In genomic region chr2:155728742-155729141, GRCm38 (mm10) we compare ENCODE assay signal across 7 mouse cellular contexts. TPM values are rescaled to one million over a fixed set of nuclear protein-coding genes. Genes with fewer than 3 reads are reported as not detected.
DNase-seq lines count a peak whose midpoint lies in the region; ATAC-seq and TF ChIP-seq lines count a peak whose summit lies in the region.

No protein-coding gene starts in this region.

- no peaks in the 10 kb centered on the region for H3K27me3 ChIP-seq in lung, postnatal 0 days (replicated peaks; ENCODE audit: insufficient read depth, low read length)
- H3K27me3 ChIP-seq in forebrain, embryonic 11.5 days (ENCODE audit: control insufficient read depth, insufficient read depth, low read length) = no peaks in the 10 kb centered on the region
- no peaks in the 10 kb centered on the region for H3K27me3 ChIP-seq in limb, embryonic 11.5 days (ENCODE audit: control insufficient read depth, insufficient read depth, low read length)
- no peaks in the 10 kb centered on the region for H3K27me3 ChIP-seq in stomach, embryonic 15.5 days (replicated peaks)

- H3K4me3 ChIP-seq in lung, postnatal 0 days (ENCODE audit: low read depth, low read length) = peak overlapping the region; percentile 73
- peak overlapping the region; percentile 85 for H3K4me3 ChIP-seq in forebrain, embryonic 11.5 days (ENCODE audit: low read depth, low read length)
- peak overlapping the region; percentile 90 for H3K4me3 ChIP-seq in limb, embryonic 11.5 days (ENCODE audit: low read depth, low read length)
- H3K4me3 ChIP-seq in stomach, embryonic 15.5 days (replicated peaks) = peak overlapping the region; percentile 93

- WGBS in lung, postnatal 0 days = 5% methylated on average over 15 of the region's 15 CpGs
- WGBS in forebrain, embryonic 11.5 days = 6% methylated on average over 15 of the region's 15 CpGs
- WGBS in limb, embryonic 11.5 days = 7% methylated on average over 15 of the region's 15 CpGs
- WGBS in stomach, embryonic 15.5 days = 3% methylated on average over 15 of the region's 15 CpGs

- TF ChIP-seq CTCF in lung, postnatal 0 days (IDR thresholded peaks at IDR 0.05) = no peak

- TF ChIP-seq EP300 in lung, postnatal 0 days (IDR thresholded peaks at IDR 0.05) = no peak

- no peaks in the 10 kb centered on the region; the same call in 1 of the 2 replicates for H3K4me1 ChIP-seq in lung, postnatal 0 days (ENCODE audit: insufficient read depth, low read depth, low read length)
- H3K4me1 ChIP-seq in forebrain, embryonic 11.5 days (replicated peaks; ENCODE audit: control insufficient read depth, insufficient read depth, low read length) = peaks cover 3% of the 10 kb centered on the region; the same call in 1 of the 2 replicates
- no peaks in the 10 kb centered on the region for H3K4me1 ChIP-seq in limb, embryonic 11.5 days (ENCODE audit: control insufficient read depth, insufficient read depth, low read length)
- peaks cover 6% of the 10 kb centered on the region for H3K4me1 ChIP-seq in stomach, embryonic 15.5 days

- H3K9ac ChIP-seq in lung, postnatal 0 days (replicated peaks; ENCODE audit: low read depth) = peak overlapping the region; percentile 56
- peak overlapping the region; percentile 77 for H3K9ac ChIP-seq in forebrain, embryonic 11.5 days (ENCODE audit: low read length)
- peak overlapping the region; percentile 54 for H3K9ac ChIP-seq in limb, embryonic 11.5 days (ENCODE audit: low read length)
- peak overlapping the region; percentile 76 for H3K9ac ChIP-seq in stomach, embryonic 15.5 days

- H3K36me3 ChIP-seq in lung, postnatal 0 days (ENCODE audit: insufficient read depth, low read length) = no peaks in the 10 kb centered on the region
- no peaks in the 10 kb centered on the region for H3K36me3 ChIP-seq in forebrain, embryonic 11.5 days (ENCODE audit: control insufficient read depth, insufficient read depth, low read length)
- H3K36me3 ChIP-seq in limb, embryonic 11.5 days (ENCODE audit: control insufficient read depth, insufficient read depth, low read length) = no peaks in the 10 kb centered on the region
- no peaks in the 10 kb centered on the region for H3K36me3 ChIP-seq in stomach, embryonic 15.5 days

- H3K9me3 ChIP-seq in lung, postnatal 0 days (ENCODE audit: low read length) = no peaks in the 10 kb centered on the region
- H3K9me3 ChIP-seq in forebrain, embryonic 11.5 days (ENCODE audit: control insufficient read depth, low read length) = no peaks in the 10 kb centered on the region
- H3K9me3 ChIP-seq in limb, embryonic 11.5 days (ENCODE audit: control insufficient read depth, low read length) = no peaks in the 10 kb centered on the region
- no peaks in the 10 kb centered on the region for H3K9me3 ChIP-seq in stomach, embryonic 15.5 days

- peak overlapping the region; percentile 3; the same call in 1 of the 2 replicates for H3K27ac ChIP-seq in lung, postnatal 0 days (ENCODE audit: low read length)
- no peak overlapping the region for H3K27ac ChIP-seq in forebrain, embryonic 11.5 days (ENCODE audit: low read depth, low read length)
- no peak overlapping the region for H3K27ac ChIP-seq in limb, embryonic 11.5 days (replicated peaks; ENCODE audit: low read depth, low read length)
- peak overlapping the region; percentile 68 for H3K27ac ChIP-seq in stomach, embryonic 15.5 days

- DNase-seq in lung, postnatal 0 days (ENCODE audit: low spot score) = no peak
- DNase-seq in lung, postnatal 10 days = no peak
- DNase-seq in forebrain, embryonic 11.5 days (ENCODE audit: low spot score) = no peak
- no peak for DNase-seq in limb, embryonic 11.5 days (ENCODE audit: low spot score)
- no peak for DNase-seq in adrenal gland, adult 18-20 months (ENCODE audit: low spot score in 2 of 2)
- DNase-seq in right cerebral cortex, adult 2 months (ENCODE audit: low spot score in 2 of 2) = no peak

- peak overlapping the region; percentile 95 for H3K4me2 ChIP-seq in lung, postnatal 0 days (replicated peaks; ENCODE audit: low read depth, low read length)
- H3K4me2 ChIP-seq in forebrain, embryonic 11.5 days (ENCODE audit: low read depth, low read length, severe bottlenecking) = peak overlapping the region; percentile 94
- H3K4me2 ChIP-seq in limb, embryonic 11.5 days (ENCODE audit: low read depth, severe bottlenecking) = peak overlapping the region; percentile 91
- peak overlapping the region; percentile 89 for H3K4me2 ChIP-seq in stomach, embryonic 15.5 days

- no peak for ATAC-seq in lung, postnatal 0 days
- ATAC-seq in forebrain, embryonic 11.5 days (replicated peaks; ENCODE audit: low FRiP score) = 0 out of 2 replicates have a peak, but pooled peaks have one; percentile 18
- ATAC-seq in limb, embryonic 11.5 days (ENCODE audit: insufficient number of reproducible peaks, low FRiP score, low TSS enrichment, low read depth) = no peak
- no peak; the same call in 1 of the 2 replicates for ATAC-seq in stomach, embryonic 15.5 days (ENCODE audit: insufficient read depth, low FRiP score, low read depth)

RNA-seq across cellular contexts. Expression of gene Edem2, which starts 0.5 kb away (rescaled TPM):
- 46.6 and 47.3 TPM in 2 replicates for polyA plus RNA-seq in lung, postnatal 0 days (2015; fragmentation: Nextera tagmentation; extraction: Ambion mirVana)
- 31.8 and 33.2 TPM in 2 replicates for polyA plus RNA-seq in forebrain, embryonic 11.5 days (2014; fragmentation: Nextera tagmentation; extraction: Ambion mirVana)
- 21.5 and 24.9 TPM in 2 replicates for polyA plus RNA-seq in limb, embryonic 11.5 days (2014; fragmentation: Nextera tagmentation; extraction: Ambion mirVana)
- polyA plus RNA-seq in stomach, embryonic 15.5 days (2015; fragmentation: Nextera tagmentation; extraction: Ambion mirVana) = 103 and 133 TPM in 2 replicates
- total RNA-seq in adrenal gland, adult 18-20 months (2021) = 10 to 100 TPM; 36.9 to 46.2 TPM

RNA-seq across cellular contexts. Expression of gene Gm17581, which starts 6.9 kb away (rescaled TPM):
- not detected in 2 replicates for polyA plus RNA-seq in lung, postnatal 0 days (2015; fragmentation: Nextera tagmentation; extraction: Ambion mirVana)
- polyA plus RNA-seq in forebrain, embryonic 11.5 days (2014; fragmentation: Nextera tagmentation; extraction: Ambion mirVana) = not detected in 2 replicates
- not detected in 2 replicates for polyA plus RNA-seq in limb, embryonic 11.5 days (2014; fragmentation: Nextera tagmentation; extraction: Ambion mirVana)
- polyA plus RNA-seq in stomach, embryonic 15.5 days (2015; fragmentation: Nextera tagmentation; extraction: Ambion mirVana) = not detected in 2 replicates
- not detected for total RNA-seq in adrenal gland, adult 18-20 months (2021)

RNA-seq across cellular contexts. Expression of gene Procr, which starts 22.2 kb away (rescaled TPM):
- 9.1 and 9.7 TPM in 2 replicates for polyA plus RNA-seq in lung, postnatal 0 days (2015; fragmentation: Nextera tagmentation; extraction: Ambion mirVana)
- 0.96 and 1.1 TPM in 2 replicates for polyA plus RNA-seq in forebrain, embryonic 11.5 days (2014; fragmentation: Nextera tagmentation; extraction: Ambion mirVana)
- 2.7 and 3.6 TPM in 2 replicates for polyA plus RNA-seq in limb, embryonic 11.5 days (2014; fragmentation: Nextera tagmentation; extraction: Ambion mirVana)
- 18.3 and 18.9 TPM in 2 replicates for polyA plus RNA-seq in stomach, embryonic 15.5 days (2015; fragmentation: Nextera tagmentation; extraction: Ambion mirVana)
- total RNA-seq in adrenal gland, adult 18-20 months (2021) = 100 to 1,000 TPM in 1 of 2 experiments, 10 to 100 TPM in 1; 44.9 to 104 TPM

RNA-seq across cellular contexts. Expression of gene Trpc4ap, which starts 36.6 kb away (rescaled TPM):
- 83.5 and 86.0 TPM in 2 replicates for polyA plus RNA-seq in lung, postnatal 0 days (2015; fragmentation: Nextera tagmentation; extraction: Ambion mirVana)
- polyA plus RNA-seq in forebrain, embryonic 11.5 days (2014; fragmentation: Nextera tagmentation; extraction: Ambion mirVana) = 141 and 154 TPM in 2 replicates
- 142 and 143 TPM in 2 replicates for polyA plus RNA-seq in limb, embryonic 11.5 days (2014; fragmentation: Nextera tagmentation; extraction: Ambion mirVana)
- 115 and 126 TPM in 2 replicates for polyA plus RNA-seq in stomach, embryonic 15.5 days (2015; fragmentation: Nextera tagmentation; extraction: Ambion mirVana)
- 100 to 1,000 TPM; 123 to 144 TPM for total RNA-seq in adrenal gland, adult 18-20 months (2021)

RNA-seq across cellular contexts. Expression of gene Mmp24, which starts 46.4 kb away (rescaled TPM):
- 0.05 and 0.11 TPM in 2 replicates for polyA plus RNA-seq in lung, postnatal 0 days (2015; fragmentation: Nextera tagmentation; extraction: Ambion mirVana)
- 1.0 and 2.0 TPM in 2 replicates for polyA plus RNA-seq in forebrain, embryonic 11.5 days (2014; fragmentation: Nextera tagmentation; extraction: Ambion mirVana)
- not detected in 2 replicates for polyA plus RNA-seq in limb, embryonic 11.5 days (2014; fragmentation: Nextera tagmentation; extraction: Ambion mirVana)
- polyA plus RNA-seq in stomach, embryonic 15.5 days (2015; fragmentation: Nextera tagmentation; extraction: Ambion mirVana) = 0.22 and 0.32 TPM in 2 replicates
- total RNA-seq in adrenal gland, adult 18-20 months (2021) = 1 to 10 TPM; 1.2 to 2.3 TPM

Comparison
In these comparisons a context has a peak if more than half of its experiments do, and no peak if none do; other contexts are left out.
1. H3K27ac ChIP-seq: peak in lung, postnatal 0 days (single experiment) and stomach, embryonic 15.5 days (single experiment); none in forebrain, embryonic 11.5 days (single experiment) and limb, embryonic 11.5 days (single experiment).
2. Peak in every context shown above with its lines, with median percentiles within 50 percentile points of each other: H3K4me2 ChIP-seq, H3K4me3 ChIP-seq and H3K9ac ChIP-seq.